Mouse (Mus musculus) bone marrow, adult 2 months (tissue): Measurements from ENCODE around the gene Gna13.

Source experiments
- CTCF ChIP-seq: fragments of 200-500 bp; IDR thresholded peaks from 2 replicates; pipeline ENCODE4 v1.5.1; 2011; ENCODE audit warnings: low read length, control low read depth; ENCODE audit not compliant: control insufficient read depth, insufficient read depth
- POLR2A ChIP-seq: fragments of 200-500 bp; IDR thresholded peaks from 2 replicates; pipeline ENCODE4 v1.6.1; 2011; ENCODE audit warnings: low read depth, mild to moderate bottlenecking, control low read depth, low read length, borderline replicate concordance; ENCODE audit not compliant: control insufficient read depth

- TF ChIP-seq CTCF: peak; percentile 81
- TF ChIP-seq POLR2A: no peak
Observed at GRCm38 (mm10) chr11:109445438-109446035, 82.9 kb downstream of the Gna13 start.
